Mouse (Mus musculus) E14TG2a.4 (cell line): ENCODE results near the gene Dpp4.

ENCODE experiments used
- CTCF ChIP-seq: conservative IDR thresholded peaks from 2 replicates; pipeline ENCODE4 v1.5.1; 2014; ENCODE audit warnings: low read length
- NANOG ChIP-seq: IDR thresholded peaks from 2 replicates; pipeline ENCODE4 v1.6.1; 2014; ENCODE audit warnings: borderline replicate concordance, low read length, mixed read lengths

DNA sequence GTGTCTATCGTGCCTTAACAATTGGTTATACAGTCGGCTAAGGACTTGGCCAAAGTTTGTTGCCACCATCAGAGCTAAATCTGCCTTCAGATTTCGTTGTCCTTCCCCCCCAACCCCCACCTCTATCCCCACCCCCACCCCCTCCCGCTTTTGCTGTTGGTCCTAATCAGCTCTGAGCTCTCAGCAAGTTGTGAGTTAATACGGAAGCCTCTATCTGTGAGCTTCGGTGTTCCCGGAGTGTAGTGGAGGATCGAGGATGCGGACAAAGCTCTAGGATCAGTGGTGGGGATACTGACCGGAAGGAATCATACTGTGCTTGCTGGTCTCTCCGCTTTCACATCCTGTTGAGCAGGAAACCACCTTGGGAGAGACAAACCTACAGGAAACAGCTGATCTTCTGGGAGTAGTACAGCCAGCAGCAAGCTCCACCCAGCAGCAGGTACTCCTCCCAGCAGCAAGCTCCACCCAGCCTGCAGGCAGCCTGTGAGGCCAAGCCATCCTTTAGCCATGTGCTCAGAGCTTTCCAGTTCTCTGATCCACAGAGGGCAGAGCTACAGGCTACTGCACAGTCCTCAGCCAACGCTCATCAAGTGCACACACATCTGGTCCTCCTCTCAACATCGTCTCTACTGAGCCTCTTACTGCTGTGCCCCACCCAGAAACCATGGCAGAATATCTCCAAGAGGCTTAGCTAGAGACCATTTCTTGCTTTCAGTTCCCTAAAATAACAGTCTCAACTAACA lies 28.9 kb upstream of the Dpp4 start:
- no peak for TF ChIP-seq CTCF
- no peak for TF ChIP-seq NANOG
